Mouse (Mus musculus) erythroblast, embryonic 14.5 days (primary cell): ENCODE data around the gene Ang.

Experiments
- GATA1 ChIP-seq: IDR thresholded peaks from 2 replicates; pipeline ENCODE4 v1.6.1; 2012; ENCODE audit warnings: low read length, inconsistent platforms, mixed read lengths
- TAL1 ChIP-seq: IDR thresholded peaks from 3 replicates; pipeline ENCODE4 v1.6.1; 2012; ENCODE audit warnings: low read length, inconsistent platforms, mixed read lengths

DNA sequence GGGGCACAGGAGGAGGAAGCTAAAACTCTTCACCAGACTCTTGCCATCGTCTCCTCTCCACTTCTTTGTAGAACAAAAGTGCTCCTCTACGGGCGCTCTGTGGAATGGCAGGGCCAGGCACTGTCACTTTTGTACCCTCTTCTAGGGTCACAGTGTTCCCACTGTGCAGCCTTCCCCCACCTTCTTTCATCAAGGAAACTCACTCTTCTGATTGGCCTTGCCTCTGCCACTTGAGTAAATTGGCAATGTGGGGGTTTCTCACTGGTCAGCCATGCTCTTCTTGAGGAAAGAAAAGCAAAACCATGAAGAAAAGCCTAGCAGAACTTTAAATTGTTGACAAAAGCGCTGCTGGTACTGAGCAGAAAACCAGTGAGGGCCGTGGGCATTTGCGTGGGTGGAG lies 49.2 kb upstream of the Ang start, which contains the start of gene Rnase9:
- TF ChIP-seq TAL1 (no peak), GATA1 (no peak)
